Mouse (Mus musculus) megakaryocyte progenitor cell, adult 5-6 weeks (primary cell): ENCODE measurements around the gene C9. TPM values are rescaled to one million over a fixed set of nuclear protein-coding genes. Genes with fewer than 3 reads are reported as not detected.

Experiments
- ATAC-seq: replicated peaks from 2 replicates; pipeline ENCODE4 v1.8.0; 2016; ENCODE audit warnings: mild to moderate bottlenecking, moderate TSS enrichment, inconsistent platforms; ENCODE audit not compliant: poor library complexity
- total RNA-seq, 2 experiments: library from RNA; stranded (forward) in 1 of 2; stranded (reverse) in 1 of 2; fragments of 157-497, 149-512 nt in 1 of 2; fragments of 200-1000 nt in 1 of 2; gene quantifications; 2 replicates each; pipeline versions ENCODE4 v1.2.3 to v1.2.4; 2015 to 2017

The C9 gene
- total RNA-seq (2015) (not detected in 2 replicates), total RNA-seq (2017) (not detected in 2 replicates)

DNA sequence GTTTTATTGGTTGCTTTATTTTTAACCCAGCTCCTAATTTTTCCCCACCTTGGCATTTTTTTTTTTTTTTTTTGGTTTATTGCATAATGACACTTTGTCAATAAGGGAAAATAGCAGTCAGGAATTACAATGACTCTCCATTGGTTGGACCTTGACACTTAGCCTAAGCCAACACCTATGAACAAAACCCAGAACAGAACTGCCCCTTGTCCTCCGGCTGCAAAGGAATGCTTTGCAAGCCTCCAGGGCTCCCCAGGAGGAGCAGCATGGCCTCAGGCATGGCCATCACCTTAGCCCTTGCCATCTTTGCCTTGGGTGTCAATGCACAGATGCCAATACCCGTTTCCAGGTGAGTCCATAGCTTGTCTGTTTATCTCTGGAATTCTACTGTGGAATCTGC, at the start of gene C9:
Gene C9, plus strand, starts transcription at position 193 of the 400 bp plus-strand sequence.
- ATAC-seq: no peak

DNA sequence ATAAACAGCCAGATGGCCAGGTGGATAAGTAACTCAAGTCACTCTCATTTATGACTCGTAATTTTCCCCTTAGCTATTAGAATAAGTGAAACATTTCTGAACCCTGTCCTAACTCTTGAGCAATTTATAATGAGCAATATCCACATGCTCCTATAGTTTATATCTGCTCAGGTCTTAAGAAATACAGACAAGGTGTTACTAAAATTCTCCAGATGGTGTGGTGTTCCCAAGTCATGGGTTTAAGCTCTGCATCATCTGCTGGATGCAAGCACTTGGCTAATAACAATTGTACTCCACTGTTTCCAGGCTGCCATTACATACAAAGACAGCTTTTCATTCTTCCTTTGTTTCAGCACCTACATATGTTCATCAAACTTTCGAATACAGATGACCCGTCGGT, 46.9 kb upstream of the C9 start:
- no peak for ATAC-seq

DNA sequence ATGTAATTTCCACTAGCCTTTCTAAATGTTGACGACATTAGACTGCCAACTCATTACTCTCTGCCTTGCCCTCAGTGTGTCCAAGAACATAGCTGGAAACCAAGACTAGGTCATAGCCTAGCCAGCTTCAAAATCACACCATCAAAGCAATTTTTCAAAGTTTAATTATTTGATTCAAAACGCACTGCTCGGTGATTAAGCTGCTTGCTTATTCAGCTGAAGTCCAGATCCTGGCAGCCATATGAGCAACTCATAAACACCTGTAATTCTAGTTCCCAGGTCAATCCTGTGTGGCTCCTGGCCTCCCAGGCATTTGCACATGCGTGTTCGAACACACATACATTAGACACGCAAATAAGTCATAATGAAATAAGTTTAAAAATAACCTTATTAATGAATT, 46.2 kb upstream of the C9 start:
- no peak for ATAC-seq

DNA sequence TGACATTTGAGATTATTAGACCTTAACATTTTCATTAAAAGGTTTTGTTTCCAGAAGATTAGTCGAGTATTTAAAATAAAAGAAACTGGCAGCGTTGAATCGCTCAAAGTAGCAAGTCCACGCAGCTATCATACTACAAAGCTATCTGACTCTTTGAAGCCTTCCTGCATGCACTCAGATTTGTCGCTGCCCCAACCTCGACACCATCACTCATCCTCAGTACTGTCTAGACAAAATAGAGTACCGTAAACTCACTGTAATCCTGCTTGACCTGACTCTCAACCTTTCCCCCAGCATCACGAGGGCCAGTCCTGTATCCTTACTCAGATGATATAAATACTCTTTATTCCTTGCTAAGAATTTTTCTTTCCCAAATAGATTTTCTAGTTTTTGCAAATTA, 45.0 kb upstream of the C9 start:
- no peak for ATAC-seq

DNA sequence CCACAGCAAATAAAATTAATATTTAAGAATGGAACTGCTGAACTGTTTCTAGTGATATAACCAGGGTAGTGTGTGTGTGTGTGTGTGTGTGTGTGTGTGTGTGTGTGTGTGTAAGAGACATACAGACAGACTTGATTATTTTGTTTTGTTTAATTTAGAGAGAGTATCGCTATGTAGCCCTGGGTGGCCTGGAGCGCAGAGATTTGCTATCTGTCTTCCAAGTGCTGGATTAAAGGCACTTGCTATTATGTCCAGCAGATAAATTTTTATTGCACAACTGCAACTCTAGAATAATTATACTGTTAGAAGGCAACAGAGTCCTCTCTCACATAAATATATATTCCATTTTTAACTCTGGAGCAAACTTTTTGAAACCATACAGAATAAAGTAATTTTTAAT, 42.7 kb upstream of the C9 start:
- no peak for ATAC-seq

DNA sequence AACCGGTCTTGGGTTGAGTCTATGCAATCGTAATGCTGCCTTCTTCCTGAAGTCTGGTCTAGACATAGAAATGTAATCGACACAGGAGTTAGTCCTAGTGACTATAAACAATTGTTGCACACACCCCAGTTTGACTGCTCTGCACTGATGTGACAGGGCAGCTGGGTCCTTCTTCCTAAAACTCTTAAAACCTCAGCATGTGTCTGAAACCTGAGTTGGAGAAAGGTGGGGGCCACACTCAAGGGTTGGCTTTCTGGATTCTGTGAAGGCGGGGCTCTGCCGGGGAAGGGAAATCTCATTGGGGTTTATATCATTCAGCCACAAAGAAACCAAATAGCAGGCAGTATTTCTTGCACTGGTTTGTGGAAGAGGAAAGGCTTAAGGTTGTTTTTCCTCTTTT, 41.0 kb upstream of the C9 start:
- no peak for ATAC-seq

DNA sequence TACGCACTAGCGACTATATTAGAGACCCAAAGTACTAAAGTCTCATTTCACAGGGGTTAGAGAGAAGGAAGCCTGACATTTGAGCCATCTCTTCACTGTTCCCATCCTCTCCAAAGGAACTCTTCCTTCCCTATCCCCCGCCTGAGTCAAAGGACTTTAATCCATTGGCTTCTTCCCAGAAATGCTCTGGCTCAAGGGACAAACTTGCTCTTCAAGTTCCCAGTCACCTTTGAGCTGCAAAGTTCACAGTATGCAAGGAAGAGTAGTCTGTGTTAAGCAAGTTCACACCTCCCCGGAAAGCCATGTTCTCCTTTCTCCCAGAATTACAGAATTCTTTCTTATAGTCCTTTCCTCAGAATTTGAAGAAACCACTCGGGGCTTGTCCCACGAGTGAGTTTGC, 38.4 kb upstream of the C9 start:
- no peak for ATAC-seq

DNA sequence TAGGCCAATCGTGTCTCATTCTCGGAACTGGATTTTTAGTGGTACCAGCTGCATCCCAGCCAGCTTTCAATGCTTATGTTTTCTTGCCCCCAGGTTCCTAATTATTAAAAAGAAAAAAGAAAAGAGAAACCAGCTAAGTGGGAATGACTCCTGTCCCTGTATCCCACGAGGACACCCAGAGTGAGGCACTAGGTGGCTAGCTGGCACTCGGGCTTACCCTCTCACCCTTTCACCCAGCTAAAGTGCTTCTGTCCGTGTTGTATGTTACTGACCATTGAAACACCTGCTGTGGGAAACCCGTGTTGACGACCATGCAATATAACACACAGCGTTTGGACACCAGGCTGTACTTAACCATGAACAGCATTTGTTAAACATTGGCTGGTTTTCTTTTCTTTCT, 36.1 kb upstream of the C9 start:
- no peak for ATAC-seq

DNA sequence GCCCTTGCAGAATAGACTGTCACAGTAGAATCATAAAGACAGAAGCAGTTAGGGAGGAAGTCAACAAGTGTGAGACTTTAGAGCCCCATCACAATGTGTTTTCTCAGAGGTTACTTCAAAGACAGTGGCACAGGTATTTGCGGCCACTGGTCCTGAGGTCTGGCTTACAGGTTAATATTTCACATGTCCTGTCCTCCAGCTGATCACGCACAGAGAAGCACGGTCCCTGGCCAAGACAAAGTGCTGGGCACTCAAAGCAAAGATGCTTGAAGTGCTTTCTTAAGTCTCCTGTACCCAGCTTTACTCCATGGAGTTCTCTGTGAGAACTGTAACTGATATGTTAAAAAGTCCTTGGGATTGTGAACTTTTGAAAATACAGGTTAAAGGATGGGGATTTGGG, 35.0 kb upstream of the C9 start:
- ATAC-seq: no peak

DNA sequence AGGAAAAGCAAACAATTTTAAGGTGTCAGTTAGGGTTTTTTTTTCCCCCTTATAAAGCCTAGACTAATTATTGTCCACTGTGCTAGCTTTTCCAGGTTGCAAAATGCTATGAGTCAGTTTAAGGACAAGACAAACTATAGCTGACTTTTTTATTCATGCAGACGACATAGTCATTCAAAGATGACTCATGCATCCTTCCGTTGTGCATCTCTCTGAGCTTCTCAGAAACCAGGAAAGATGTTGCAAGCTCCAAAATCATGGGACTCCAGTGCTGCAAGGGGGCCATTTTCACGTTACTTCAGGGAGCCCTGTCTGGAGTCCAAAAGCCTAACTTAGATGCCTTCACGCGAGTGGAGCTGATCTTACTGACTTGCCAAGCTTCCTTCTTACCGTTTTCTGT, 33.8 kb upstream of the C9 start:
- ATAC-seq: peak; percentile 95

DNA sequence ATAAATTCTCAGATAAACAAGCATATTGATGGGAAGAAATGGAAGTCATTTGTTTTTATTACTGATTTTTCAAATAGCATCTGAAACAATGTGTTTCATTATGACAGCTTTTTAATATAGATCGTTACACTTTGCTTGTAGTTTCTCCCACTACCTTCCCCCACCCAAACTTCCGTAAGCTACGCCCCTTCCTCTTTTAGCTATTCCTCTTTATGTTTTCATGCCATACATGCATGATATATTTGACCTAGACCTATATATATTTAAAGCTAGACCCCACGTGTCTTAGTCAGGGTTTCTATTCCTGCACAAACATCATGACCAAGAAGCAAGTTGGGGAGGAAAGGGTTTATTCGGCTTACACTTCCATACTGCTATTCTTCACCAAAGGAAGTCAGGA, 29.8 kb upstream of the C9 start:
- no peak for ATAC-seq

DNA sequence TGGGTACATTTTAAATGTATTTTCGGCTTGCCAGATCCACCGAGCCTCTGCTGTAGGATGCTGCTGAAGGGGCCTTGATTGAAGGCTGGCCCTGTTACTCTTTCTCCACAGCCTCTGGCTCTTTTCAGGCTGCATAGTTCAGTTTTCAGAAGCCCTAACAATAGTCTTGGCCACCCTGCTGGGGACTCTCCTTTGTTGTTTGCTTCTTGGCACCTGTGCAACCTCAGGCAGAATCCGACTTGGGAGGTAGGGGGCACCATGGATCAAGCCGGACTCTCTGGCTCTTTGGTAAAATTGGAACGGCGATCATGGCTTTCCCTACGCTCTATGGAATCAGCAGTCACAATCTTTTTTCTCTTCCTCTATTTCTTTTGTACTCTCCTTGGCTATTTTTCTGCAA, 13.3 kb upstream of the C9 start:
- no peak for ATAC-seq

DNA sequence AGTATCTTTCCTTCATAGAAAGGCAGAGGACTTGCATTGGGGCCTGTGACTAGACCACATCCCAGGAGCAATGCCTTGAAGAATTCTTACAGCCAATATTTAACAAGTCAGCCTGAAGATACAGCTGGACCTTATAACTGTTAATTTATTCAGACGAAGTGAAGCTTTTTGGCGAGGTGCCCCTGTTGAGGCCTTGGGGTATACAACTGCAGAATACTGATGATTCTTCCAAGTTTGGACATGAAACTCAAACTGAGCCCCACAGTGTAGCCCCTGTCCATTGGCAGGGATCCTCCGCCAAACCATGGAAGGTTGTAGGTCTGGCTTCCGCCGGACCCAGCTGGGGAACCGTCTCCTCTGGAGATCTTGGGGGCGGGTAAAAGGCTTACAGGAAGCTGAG, 12.7 kb upstream of the C9 start:
- ATAC-seq: no peak

DNA sequence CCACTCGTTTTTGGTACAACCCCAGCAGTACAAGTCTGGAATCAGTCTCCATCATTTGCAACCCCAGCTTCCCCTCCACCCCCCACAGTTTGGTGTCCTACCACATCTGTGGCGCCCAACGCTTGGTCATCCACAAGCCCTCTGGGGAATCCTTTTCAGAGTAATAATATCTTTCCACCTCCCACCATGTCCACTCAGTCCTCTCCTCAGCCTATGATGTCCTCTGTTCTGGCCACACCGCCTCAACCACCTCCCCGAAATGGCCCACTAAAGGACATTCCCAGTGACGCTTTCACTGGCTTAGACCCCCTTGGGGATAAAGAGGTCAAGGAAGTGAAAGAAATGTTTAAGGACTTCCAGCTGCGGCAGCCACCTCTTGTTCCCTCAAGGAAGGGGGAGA, 9.8 kb upstream of the C9 start:
- no peak for ATAC-seq

DNA sequence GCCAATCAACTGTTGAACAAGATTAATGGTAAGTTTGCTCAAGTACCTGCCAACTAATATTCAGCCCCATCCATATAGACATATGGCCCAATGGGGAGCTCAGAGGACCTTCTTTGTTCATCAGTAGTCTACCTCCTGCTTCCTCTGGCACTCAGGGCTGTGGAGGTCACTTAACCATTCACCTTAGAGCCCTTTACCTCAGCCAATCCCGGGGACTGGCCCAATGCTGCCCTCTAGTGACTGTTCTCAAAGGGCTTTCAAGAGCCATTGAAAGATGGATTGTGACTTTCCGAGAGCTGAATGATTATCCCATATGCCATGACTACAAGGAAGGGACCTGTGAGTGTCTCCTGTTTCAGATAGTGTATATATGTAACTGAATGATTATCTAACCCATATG, 9.4 kb upstream of the C9 start:
- ATAC-seq: peak; percentile 91

DNA sequence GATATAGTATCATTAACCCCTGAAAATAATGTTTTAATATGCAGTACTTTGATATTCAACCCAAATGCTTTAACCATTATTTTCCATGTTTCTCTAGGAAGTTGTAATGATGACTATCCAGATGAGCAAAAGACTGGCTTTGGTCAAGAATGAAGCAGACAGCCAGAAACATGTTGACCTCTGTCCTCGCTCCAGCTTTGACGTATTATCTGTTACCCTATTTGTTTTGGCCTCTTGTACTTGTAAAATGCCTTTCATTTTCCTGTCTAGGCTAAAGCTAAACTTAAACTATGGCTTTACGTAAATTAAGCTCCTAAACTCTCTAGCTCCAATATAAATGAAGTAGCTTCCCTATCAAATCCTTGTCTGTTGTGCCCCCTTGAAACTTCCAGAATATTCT, 6.4 kb upstream of the C9 start:
- ATAC-seq: no peak

DNA sequence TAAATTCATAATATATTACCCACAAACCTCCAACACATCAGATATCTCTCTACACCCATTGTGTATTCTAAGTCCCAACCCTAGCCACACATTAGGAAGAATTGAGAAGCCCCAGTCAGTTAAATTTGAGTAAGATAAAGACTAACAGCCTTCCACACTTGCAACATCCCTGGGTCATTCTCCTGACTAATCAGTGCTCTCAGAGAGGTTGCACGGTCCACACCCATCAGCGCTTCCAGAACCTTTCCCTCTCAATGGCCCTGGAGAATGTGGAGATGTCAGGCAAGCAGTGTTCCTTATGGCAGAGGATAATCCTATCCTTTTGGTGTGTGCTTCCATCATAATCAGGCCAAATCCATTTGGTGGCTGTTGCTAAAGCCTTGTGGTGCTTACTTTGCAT, 675 bp upstream of the C9 start:
- no peak for ATAC-seq

DNA sequence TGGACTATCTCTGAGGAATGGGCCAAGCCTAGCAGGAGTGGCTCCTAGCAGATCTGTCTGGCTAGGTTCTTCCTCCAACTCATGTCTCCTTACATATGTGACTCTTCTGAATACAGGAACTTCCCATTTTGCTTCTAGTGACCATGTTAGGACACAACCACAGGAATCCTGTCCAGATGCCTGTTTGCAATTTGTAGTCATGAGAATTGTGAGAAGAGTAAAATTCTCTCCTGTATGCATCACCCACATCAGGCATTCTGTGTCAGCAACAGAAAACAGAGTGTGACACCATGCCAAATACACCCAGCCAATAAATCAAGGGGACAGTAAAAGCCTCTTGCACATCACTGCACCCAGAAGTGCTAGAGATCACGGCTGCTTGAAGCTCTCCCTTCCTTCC, 1.1 kb downstream of the C9 start:
- no peak for ATAC-seq

DNA sequence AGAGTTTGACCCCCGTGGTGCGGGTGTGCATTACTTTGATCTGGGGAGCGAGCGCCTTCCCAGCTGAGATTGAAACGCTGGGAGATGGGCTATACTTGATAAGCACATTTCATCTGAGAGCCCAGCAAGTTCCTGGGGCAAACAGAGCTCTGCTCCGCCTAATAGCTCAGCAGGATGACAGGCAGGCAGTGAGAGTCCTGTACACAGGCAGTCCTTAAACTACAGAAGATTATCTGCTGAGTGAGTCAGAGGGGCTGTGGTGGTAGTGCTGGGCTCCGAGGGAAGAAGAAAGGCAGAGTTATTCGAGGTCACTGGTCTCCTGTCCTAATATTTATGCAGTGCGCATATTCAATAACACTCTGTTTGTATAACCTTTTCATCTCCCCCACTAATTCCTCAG, 3.8 kb downstream of the C9 start:
- ATAC-seq: no peak

DNA sequence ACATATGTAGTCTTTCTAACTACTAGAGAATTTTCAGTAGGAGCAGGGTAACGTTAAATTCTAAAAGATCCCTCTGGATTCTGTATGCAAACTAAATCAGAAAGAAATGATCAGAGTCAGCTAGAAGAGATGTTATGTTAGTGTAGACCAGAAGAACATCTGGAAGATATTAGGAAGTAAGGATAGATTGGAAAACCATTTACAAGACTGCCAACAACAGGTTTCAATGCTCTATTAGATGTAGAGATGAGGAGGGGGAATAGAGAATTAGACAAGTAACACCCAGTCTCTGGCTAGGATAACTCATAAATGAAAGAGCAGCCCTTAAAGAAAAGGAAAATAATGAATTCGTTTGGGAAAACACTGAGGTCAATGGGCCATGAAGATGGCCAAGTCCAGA, 9.3 kb downstream of the C9 start:
- no peak for ATAC-seq

DNA sequence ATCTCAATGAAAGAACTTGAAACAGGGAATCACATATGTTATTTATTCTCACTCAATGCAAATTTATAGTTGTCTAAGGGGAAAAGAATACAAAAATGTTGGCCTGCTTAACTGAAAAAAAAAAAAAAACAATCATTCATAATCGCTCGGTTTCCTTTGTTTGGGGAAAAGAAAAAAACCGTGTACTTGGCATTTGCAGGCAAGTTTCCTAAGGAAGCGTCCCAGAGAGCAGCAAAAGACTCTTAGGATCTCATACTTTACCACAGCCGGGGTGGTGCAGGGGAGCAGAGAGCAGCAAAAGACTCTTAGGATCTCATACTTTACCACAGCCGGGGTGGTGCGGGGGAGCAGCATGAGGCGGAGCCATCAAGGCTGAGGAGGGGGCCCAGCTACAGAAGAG, 16.3 kb downstream of the C9 start:
- no peak for ATAC-seq

DNA sequence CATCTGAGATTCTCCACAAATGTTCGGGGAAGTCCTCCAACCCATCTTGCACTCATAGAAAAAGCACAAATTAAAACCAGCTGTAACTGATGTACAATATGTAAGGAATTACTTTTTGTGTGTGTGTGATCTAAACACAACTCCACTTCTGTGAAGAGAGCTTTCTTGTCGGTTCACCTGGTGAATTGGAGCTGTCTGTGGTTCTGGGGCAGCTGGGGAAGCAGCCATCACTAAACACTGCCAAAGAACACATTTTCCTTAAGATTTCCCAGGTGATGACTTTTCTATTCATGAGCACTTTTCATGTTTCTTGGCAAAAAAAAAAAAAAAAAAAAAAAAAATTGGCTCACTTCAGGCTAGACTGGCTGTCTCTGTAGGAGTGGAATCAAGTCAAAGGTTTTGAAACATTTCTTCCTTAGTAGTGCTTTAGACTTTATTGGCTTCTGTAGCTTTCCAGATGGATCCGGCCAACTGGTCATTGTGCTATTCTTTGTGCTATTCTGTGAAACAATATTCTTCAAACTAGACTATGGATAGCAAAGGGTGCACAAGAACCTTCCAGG, 18.3 kb downstream of the C9 start:
- no peak for ATAC-seq

DNA sequence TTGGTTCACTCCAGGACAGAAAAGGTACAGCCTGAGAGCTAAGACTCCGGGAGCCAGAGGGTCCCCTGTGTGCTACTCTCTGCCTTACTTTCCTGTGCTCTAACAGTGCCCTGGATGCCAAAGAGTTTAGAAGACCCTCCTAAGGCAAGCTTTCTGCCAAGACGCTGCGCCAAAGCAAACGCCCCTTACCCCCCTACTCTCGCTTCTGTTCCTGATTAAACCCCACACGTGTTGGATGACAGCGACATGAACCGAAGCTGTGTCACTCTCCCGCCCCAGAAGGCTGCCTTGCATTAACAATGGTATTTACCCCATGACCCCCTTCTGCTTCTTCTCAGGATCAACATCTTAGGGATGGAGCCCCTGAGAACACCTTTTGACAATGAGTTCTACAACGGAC, 21.9 kb downstream of the C9 start:
- no peak for ATAC-seq

DNA sequence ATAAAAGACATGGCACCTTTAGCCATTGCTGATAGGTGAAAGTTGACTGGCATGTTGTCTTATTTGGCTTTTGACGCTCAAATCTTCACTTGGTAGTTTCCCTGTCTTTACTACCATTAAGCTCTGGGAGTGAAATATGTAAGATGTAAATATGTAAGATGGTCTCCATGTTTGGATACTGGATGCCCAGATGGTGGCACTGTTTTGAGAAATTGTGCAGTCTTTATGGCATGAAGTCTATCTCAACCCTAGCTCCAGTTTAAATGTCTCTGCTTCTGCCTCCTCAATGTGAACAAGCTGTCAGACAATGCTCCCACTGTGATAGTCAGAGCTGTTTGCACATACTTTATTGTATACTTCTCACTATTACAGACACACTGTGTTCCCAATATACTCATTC, 23.7 kb downstream of the C9 start:
- no peak for ATAC-seq
